Mouse (Mus musculus) hindbrain, embryonic 11.5 days (tissue): Measurements from ENCODE around the gene Rplp1. TPM values are rescaled to one million over a fixed set of nuclear protein-coding genes. Genes with fewer than 3 reads are reported as not detected.

Source experiments
- ATAC-seq: fragments of 200-750 bp; cut with Nextera tagmentation; 2 replicates; pipeline ENCODE4 v1.8.0; 2017; ENCODE audit warnings: mild to moderate bottlenecking, moderate TSS enrichment, moderate library complexity; ENCODE audit not compliant: low FRiP score
- DNase-seq: peaks from one replicate; pipeline ENCODE4 v3.0.0-alpha.2; 2015; ENCODE audit warnings: low spot score
- H3K27ac ChIP-seq: fragments of 300-500 bp; sonication (generic); 2 replicates; pipeline ENCODE4 v1.5.1; 2014; ENCODE audit warnings: mild to moderate bottlenecking, low read depth, low read length
- H3K27me3 ChIP-seq: fragments of 300-500 bp; sonication (generic); 2 replicates; pipeline ENCODE4 v1.6.1; 2014; ENCODE audit warnings: mild to moderate bottlenecking, low read length, moderate library complexity, mixed read lengths; ENCODE audit not compliant: control insufficient read depth, insufficient read depth
- H3K36me3 ChIP-seq: fragments of 300-500 bp; sonication (generic); 2 replicates; pipeline ENCODE4 v1.6.1; 2014; ENCODE audit warnings: mild to moderate bottlenecking, low read length, moderate library complexity, mixed read lengths; ENCODE audit not compliant: control insufficient read depth, insufficient read depth
- H3K4me1 ChIP-seq: fragments of 300-500 bp; sonication (generic); replicated peaks from 2 replicates; pipeline ENCODE4 v1.6.1; 2014; ENCODE audit warnings: low read length, mixed read lengths; ENCODE audit not compliant: control insufficient read depth, insufficient read depth
- H3K4me2 ChIP-seq: fragments of 300-500 bp; sonication (generic); replicated peaks from 2 replicates; pipeline ENCODE4 v1.6.1; 2014; ENCODE audit warnings: mild to moderate bottlenecking, low read depth, low read length
- H3K4me3 ChIP-seq: fragments of 300-500 bp; sonication (generic); 2 replicates; pipeline ENCODE4 v1.5.1; 2014; ENCODE audit warnings: low read depth, low read length
- H3K9ac ChIP-seq: fragments of 300-500 bp; sonication (generic); 2 replicates; pipeline ENCODE4 v1.6.1; 2014; ENCODE audit warnings: low read depth, low read length
- H3K9me3 ChIP-seq: fragments of 300-500 bp; sonication (generic); 2 replicates; pipeline ENCODE4 v1.6.1; 2016; ENCODE audit warnings: low read length; ENCODE audit not compliant: control insufficient read depth
- WGBS: fragments of 180-500 bp; shearing (Covaris S2); extraction: QIAGEN DNeasy Blood & Tissue Kit; methylation state at CpG from one replicate; pipeline ENCODE4 v1.1.7; 2014; 5-methylcytosine and 5-hydroxymethylcytosine counted together
- polyA plus RNA-seq: library from polyadenylated mRNA; unstranded; fragments of >200 nt; fragmentation: Nextera tagmentation; extraction: Ambion mirVana; gene quantifications from 2 replicates; pipeline ENCODE4 v1.2.1, GENCODE M21; 2014

The Rplp1 gene
- polyA plus RNA-seq, 1 experiment from 2014 or later: 1,073 TPM

DNA sequence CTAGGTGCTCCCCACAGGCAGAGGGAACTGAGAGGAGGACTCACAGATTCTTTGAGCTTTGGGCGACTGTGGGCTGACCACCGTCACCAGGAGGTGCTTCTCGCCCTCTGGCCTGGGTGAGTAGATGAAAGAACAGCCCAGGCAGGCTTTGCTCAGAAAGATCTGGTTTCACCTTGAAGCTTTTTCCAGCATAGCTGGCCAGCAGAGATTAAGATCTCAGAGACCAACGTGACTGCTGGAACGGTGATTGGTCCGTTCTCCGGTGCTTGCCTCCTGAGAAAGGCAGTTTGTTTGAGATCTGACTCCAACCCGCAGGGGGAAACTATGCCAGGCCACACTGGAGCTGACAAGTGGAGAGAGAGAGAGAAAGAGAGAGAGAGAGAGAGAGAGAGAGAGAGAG is 19.3 kb downstream of the Rplp1 start:
- no peak overlapping the region for H3K4me2 ChIP-seq
- ATAC-seq (no peak), DNase-seq (no peak)
- H3K27me3 ChIP-seq: peaks cover 7% of the 10 kb centered on the region; the same call in 1 of the 2 replicates
- no peaks in the 10 kb centered on the region for H3K9me3 ChIP-seq
- 66% methylated on average over 8 of the region's 8 CpGs for WGBS
- no peaks in the 10 kb centered on the region for H3K4me1 ChIP-seq
- no peak overlapping the region for H3K4me3 ChIP-seq
- no peak overlapping the region for H3K27ac ChIP-seq
- H3K9ac ChIP-seq: no peak overlapping the region
- H3K36me3 ChIP-seq: no peaks in the 10 kb centered on the region

- no peaks in the 10 kb centered on the region for H3K27me3 ChIP-seq
- H3K27ac ChIP-seq: peak overlapping the region; percentile 36; the same call in 1 of the 2 replicates
- no peak overlapping the region for H3K9ac ChIP-seq
- H3K36me3 ChIP-seq: no peaks in the 10 kb centered on the region
- H3K9me3 ChIP-seq: no peaks in the 10 kb centered on the region
- WGBS: 37% methylated on average over 8 of the region's 8 CpGs
- H3K4me2 ChIP-seq: no peak overlapping the region
- no peak overlapping the region for H3K4me3 ChIP-seq
- no peak for DNase-seq
- no peak for ATAC-seq
- no peaks in the 10 kb centered on the region for H3K4me1 ChIP-seq
Observed at GRCm38 (mm10) chr9:61889855-61890254, 24.5 kb downstream of the Rplp1 start.

DNA sequence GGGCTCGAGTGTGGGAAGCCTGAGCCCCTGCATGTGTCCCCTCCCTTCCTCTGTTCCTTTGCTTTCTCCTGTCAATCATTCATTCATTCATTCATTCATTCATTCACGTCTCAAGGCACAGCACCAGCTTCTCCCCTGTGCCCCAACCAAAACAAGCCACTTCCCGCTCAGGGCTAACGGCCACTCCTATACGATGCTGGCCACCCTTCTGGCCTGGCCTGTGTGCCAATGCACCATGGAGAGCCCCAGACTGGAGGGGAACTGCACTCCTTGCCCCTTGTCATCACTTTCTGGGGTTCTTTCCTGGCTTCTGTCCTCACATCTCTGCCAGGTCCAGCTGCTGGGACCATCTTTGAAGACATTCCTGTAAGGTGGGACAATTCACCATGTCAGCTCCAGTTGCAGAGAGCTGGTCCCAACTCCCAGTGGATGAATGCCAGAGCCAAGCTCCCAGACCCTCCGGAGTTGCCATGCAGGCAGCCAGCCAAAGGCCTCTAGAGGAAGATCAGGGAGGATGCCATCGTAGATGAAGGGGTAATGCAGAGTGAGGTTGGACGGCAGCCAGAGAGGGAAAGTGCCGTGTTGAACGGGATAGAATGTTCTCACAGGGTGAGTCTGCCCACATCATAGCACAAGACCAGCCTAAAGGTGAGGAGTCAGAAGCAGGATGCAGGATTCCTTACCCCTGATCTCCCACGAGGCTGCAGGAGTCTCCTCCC is 26.5 kb downstream of the Rplp1 start:
- Histone ChIP-seq H3K27ac (no peak overlapping the region), H3K4me3 (no peak overlapping the region), H3K4me2 (no peak overlapping the region), H3K9ac (no peak overlapping the region), H3K4me1 (no peaks in the 10 kb centered on the region), H3K9me3 (no peaks in the 10 kb centered on the region), H3K27me3 (no peaks in the 10 kb centered on the region), H3K36me3 (no peaks in the 10 kb centered on the region)
- DNase-seq: no peak
- 73% methylated on average over 11 of the region's 11 CpGs for WGBS
- ATAC-seq: no peak

- Histone ChIP-seq H3K4me2 (no peak overlapping the region), H3K4me3 (no peak overlapping the region), H3K9me3 (no peaks in the 10 kb centered on the region), H3K27ac (no peak overlapping the region), H3K36me3 (no peaks in the 10 kb centered on the region), H3K4me1 (no peaks in the 10 kb centered on the region), H3K27me3 (no peaks in the 10 kb centered on the region), H3K9ac (no peak overlapping the region)
- ATAC-seq: no peak
- no peak for DNase-seq
- 85% methylated on average over 7 of the region's 7 CpGs for WGBS
Observed at GRCm38 (mm10) chr9:61885964-61886363, 28.4 kb downstream of the Rplp1 start.

GRCm38 (mm10) chr9:61884936-61885335 is 29.4 kb downstream of the Rplp1 start:
- no peaks in the 10 kb centered on the region for H3K9me3 ChIP-seq
- H3K9ac ChIP-seq: no peak overlapping the region
- WGBS: 35% methylated on average over 13 of the region's 13 CpGs
- no peaks in the 10 kb centered on the region for H3K36me3 ChIP-seq
- no peak overlapping the region for H3K27ac ChIP-seq
- no peaks in the 10 kb centered on the region for H3K4me1 ChIP-seq
- H3K4me2 ChIP-seq: no peak overlapping the region
- H3K4me3 ChIP-seq: no peak overlapping the region
- DNase-seq (no peak), ATAC-seq (no peak)
- no peaks in the 10 kb centered on the region for H3K27me3 ChIP-seq

DNA sequence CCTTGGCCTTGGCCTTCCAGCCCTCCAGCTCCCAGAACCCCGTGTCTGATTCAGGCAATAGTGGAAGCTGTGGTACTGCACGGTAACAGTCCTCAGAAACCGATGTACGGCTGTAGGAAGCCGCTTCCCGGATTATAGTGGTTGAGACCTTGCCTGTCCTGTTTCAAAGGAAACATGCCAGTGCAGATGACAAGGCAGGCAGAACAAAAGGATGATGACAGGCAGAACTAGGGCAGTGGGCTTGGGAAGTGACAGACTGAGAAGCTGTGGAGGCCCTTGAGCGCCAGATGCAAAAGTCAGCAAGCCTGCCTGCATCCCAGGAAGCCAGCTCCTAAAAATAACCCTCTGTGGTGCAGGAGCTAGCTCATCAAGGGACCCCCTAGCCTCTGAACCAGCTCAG is 30.0 kb downstream of the Rplp1 start:
- H3K27ac ChIP-seq: no peak overlapping the region
- H3K4me1 ChIP-seq: no peaks in the 10 kb centered on the region
- H3K4me2 ChIP-seq: no peak overlapping the region
- no peaks in the 10 kb centered on the region for H3K27me3 ChIP-seq
- ATAC-seq: no peak
- no peak overlapping the region for H3K9ac ChIP-seq
- no peak for DNase-seq
- no peaks in the 10 kb centered on the region for H3K36me3 ChIP-seq
- 71% methylated on average over 7 of the region's 7 CpGs for WGBS
- no peaks in the 10 kb centered on the region for H3K9me3 ChIP-seq
- H3K4me3 ChIP-seq: no peak overlapping the region

GRCm38 (mm10) chr9:61882179-61882578 is 32.2 kb downstream of the Rplp1 start:
- H3K27me3 ChIP-seq: no peaks in the 10 kb centered on the region
- no peaks in the 10 kb centered on the region for H3K36me3 ChIP-seq
- H3K4me1 ChIP-seq: peaks cover 5% of the 10 kb centered on the region; the same call in 1 of the 2 replicates
- no peak overlapping the region for H3K4me2 ChIP-seq
- no peak overlapping the region for H3K4me3 ChIP-seq
- H3K9ac ChIP-seq: no peak overlapping the region
- no peak for ATAC-seq
- WGBS: 87% methylated on average over 3 of the region's 3 CpGs
- DNase-seq: no peak
- no peaks in the 10 kb centered on the region for H3K9me3 ChIP-seq
- H3K27ac ChIP-seq: no peak overlapping the region

DNA sequence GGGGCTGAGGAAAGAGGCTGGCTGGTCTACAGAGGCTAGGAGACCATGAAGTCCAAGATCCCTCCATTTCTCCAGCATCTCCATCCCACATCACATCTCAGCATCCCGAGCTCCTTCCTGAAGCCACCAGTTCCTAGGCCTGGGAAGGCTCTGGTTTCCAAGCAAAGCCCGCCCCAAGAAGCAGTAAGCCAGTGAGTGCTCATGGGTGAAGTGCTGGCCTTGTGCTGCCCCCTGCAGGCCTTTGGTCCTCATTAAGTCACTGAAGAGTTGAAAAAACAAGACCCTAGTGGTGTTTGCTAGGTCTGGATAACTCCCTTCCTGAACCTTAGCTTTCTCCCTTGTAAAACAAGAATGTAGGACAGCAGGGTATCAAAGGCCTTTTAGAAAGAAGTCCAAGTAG is 35.5 kb downstream of the Rplp1 start:
- H3K4me1 ChIP-seq: peaks cover 7% of the 10 kb centered on the region; the same call in 1 of the 2 replicates
- no peaks in the 10 kb centered on the region for H3K36me3 ChIP-seq
- no peak overlapping the region for H3K9ac ChIP-seq
- H3K9me3 ChIP-seq: no peaks in the 10 kb centered on the region
- peak; percentile 86 for DNase-seq
- H3K4me3 ChIP-seq: no peak overlapping the region
- ATAC-seq: no peak
- no peaks in the 10 kb centered on the region for H3K27me3 ChIP-seq
- WGBS: 15% methylated on average over 2 of the region's 2 CpGs
- H3K4me2 ChIP-seq: no peak overlapping the region
- no peak overlapping the region for H3K27ac ChIP-seq

- H3K4me2 ChIP-seq: no peak overlapping the region
- DNase-seq (peak; percentile 65), ATAC-seq (peak; percentile 63; the same call in 1 of the 2 replicates)
- H3K27me3 ChIP-seq: no peaks in the 10 kb centered on the region
- no peak overlapping the region for H3K27ac ChIP-seq
- H3K4me1 ChIP-seq: peaks cover 18% of the 10 kb centered on the region
- 23% methylated on average over 22 of the region's 22 CpGs for WGBS
- H3K4me3 ChIP-seq: no peak overlapping the region
- no peak overlapping the region for H3K9ac ChIP-seq
- no peaks in the 10 kb centered on the region for H3K36me3 ChIP-seq
- H3K9me3 ChIP-seq: no peaks in the 10 kb centered on the region
Observed at GRCm38 (mm10) chr9:61877373-61878112, 36.8 kb downstream of the Rplp1 start.
